Mouse (Mus musculus) monocyte, adult 2 months (primary cell): Measurements from ENCODE around the gene Mphosph6.

Experiments
- DNase-seq, 2 experiments: peaks; one replicate each; pipeline ENCODE4 v3.0.0; 2022; ENCODE audit warnings: low spot score in 2 of 2, low read depth in 1 of 2

Gene Mphosph6

DNA sequence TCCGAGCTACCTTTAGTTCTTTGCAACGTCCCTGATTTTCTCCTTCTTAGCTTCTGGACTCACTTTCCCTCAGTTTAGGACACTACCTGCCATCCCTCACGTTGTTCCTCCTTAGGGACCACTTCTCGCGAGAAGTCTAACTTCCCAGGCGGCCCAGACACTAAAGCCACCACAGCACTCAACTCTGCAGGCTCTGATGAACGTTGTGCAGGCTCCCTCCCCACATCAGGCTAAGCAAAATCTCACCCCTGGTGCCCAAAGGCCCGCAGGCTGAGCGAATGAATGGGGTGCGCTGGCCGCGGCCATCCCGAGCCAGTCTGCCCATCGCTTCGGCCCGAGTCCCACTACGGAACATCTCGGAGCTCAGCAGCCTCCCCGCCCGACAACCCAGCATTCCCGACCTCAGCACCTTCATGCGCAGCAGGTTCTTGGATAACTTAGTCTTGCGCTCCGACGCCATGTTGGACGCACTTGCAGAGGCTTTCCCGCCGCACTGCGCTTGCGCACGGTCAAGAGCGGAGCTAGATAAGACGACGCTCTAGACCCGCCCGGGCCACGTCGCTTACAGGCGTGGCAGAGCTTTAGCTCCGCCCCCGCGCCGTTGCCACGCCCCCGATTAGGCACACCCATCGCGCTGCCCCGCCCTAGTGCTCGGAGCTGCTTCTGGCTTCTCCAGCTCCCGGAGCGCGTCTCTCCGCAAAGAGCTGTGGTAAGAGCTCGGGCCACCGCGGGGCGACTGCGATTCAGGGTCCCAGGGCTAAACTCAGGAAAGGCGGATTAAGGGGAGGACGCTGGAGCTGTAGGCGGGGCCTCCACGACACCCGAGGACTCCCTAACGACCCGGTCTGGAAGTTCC lies at the start of gene Mphosph6:
TSS of gene Mphosph6 (minus strand) at position 501 of the 856 bp plus-strand sequence.
- peak; percentile 72 to 88 for DNase-seq

DNA sequence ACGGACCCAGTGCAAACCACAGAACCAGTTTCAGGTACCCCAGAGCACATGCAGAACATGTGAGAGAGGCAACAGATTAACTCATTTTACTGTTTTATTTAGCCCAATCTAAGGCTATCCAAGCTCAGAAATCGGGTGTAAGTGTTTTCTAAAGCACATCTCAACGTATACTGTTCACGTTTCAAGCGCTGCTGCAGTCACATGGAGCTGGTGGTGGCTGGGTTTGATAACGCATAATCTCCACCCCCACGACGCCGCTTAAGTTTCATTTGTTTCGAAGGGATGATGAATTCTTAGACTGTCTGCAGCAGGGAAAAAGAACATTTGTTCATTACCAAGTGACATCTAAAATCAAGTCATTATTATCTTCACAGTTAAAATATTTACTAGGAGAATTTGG lies 48.7 kb upstream of the Mphosph6 start:
- no peak for DNase-seq

GRCm38 (mm10) chr8:117847865-117848264 lies 46.1 kb upstream of the Mphosph6 start:
- DNase-seq, result no peak

- no peak for DNase-seq
These were observed 42.0 kb upstream of the Mphosph6 start for GRCm38 (mm10) chr8:117843694-117844093.

GRCm38 (mm10) chr8:117813524-117813923 lies 11.8 kb upstream of the Mphosph6 start:
- no peak for DNase-seq

GRCm38 (mm10) chr8:117810676-117811075 lies 8.9 kb upstream of the Mphosph6 start:
- DNase-seq, result no peak

DNA sequence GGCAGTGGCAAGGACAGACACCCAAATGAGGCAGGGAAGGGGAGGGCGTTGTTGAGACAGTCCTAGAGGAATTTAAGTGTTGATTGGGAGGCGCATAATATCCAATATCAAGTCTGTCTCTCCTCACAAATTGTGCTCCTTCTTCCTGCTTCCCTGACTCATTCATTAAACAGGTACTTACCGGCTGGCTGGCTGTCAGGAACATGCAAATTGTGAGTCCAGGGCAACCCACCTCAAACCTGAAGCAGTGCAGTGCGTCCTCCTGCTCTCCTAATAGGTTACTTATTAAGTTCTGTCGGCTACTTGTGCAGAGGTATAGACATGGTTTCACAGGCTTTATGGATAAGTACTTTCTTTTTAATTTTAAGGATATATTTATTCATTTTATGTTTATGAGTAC lies 3.7 kb upstream of the Mphosph6 start:
- DNase-seq, result no peak

DNA sequence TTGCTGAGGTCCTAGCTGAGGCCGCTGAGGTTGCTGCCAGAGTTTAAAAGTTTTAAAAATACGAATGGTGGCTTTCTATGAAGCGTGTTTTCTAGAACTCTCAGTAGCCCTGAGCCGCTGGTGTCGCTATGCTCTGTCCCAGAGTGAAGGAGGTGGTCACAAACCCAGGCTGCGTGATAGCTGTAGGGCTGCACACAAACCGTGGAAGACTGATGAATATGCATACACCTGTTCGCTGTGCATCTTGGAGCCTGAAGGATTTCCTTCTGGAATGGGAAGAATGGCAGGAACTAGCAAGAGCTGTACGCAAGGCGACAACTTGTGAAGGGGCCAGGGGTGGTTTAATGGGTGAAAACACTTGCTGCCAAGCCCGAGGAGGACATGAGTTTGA lies 551 bp upstream of the Mphosph6 start:
- no peak for DNase-seq

DNA sequence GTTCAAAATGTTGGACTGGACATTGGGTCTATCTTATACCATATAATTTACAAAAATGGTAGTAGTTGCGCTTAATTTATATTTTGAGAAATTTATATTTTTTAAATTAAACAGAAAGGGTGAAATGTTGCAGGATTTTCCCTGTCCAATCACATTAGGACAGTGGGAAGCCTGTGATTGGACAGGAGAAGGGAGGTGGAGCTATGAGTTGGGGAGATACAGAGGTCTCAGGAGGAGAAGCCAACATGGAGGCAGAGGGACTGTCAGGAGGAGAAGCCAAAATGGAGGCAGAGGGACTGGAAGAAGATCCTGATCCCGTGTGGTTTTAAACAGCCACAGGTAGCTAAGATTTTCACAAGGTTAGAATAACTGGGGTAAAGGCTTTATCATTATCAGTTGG lies 3.7 kb downstream of the Mphosph6 start:
- DNase-seq, result no peak

- no peak for DNase-seq
These were observed 5.3 kb downstream of the Mphosph6 start for GRCm38 (mm10) chr8:117796464-117796863.

DNA sequence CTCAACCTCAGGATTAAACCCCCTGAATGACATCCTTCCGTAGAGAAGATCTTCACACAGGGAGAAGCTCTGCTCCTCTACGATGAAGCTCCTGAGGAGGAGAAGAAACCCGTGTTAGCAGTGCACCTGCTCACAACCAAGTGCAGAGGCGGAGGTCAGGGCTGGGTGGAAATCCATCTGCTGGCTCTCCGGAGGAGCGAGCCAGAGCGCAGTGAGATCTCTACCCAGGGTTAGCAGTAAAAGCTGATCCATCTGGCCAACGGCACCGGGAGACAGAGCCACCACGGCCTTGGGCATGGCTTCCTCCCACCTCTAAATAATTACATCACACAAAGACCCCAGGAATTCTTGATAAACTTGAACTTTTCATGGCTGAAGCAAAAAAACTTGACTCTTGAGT lies 7.2 kb downstream of the Mphosph6 start:
- no peak for DNase-seq

DNA sequence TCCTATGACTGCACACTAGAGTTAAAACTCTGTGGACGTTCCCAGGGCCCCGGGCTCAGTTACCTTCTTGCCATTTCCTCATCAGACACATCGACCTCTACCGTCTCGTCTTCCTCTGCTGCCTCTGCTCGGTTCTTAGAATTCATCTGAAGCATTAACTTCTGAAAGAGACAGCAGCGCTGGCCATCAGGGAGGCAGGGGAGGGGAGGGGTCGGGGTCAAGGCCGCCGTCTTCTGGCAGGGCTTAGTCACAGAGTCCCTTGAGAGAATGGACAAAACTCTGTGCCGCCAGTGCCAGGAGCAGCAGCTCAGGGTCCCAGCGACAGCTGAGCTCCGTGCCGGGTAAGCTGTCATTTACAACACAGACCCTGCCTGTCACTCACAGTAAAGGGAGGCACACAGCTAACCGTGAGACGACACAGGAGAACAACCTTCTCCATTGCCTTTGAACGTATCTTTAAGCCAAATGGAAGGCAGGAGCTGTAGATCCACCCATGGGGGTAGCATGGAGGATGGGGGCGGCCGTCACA lies 9.1 kb downstream of the Mphosph6 start:
- no peak for DNase-seq

GRCm38 (mm10) chr8:117786428-117786827 lies 15.3 kb downstream of the Mphosph6 start:
- no peak for DNase-seq

GRCm38 (mm10) chr8:117783021-117783420 lies 18.7 kb downstream of the Mphosph6 start:
- no peak for DNase-seq

- DNase-seq, result no peak
These were observed 20.2 kb downstream of the Mphosph6 start for GRCm38 (mm10) chr8:117781375-117782129.

GRCm38 (mm10) chr8:117779344-117779743 lies 22.4 kb downstream of the Mphosph6 start:
- DNase-seq, result no peak

GRCm38 (mm10) chr8:117778531-117779322 lies 23.0 kb downstream of the Mphosph6 start:
- no peak for DNase-seq

GRCm38 (mm10) chr8:117776075-117776474 lies 25.7 kb downstream of the Mphosph6 start:
- no peak for DNase-seq

DNA sequence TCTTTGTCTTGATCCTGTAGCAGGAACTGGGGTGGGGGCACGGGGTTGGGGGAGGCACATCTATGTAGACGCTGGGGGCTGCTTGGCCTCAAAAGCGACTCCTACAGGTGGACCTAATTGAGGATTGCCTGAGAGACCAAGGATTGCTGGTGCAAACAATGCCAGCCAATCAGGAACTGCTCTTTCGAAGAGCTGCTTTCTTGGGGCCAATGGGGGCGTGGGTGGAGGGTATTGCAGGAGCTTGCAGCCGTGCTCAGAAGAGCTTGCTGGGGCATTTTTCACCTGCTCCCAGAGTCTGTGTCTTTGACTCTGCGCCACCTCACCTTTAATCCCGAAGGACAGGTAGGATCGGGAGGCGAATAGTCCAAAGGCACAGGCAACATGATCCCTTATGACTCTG lies 26.1 kb downstream of the Mphosph6 start:
- no peak for DNase-seq

DNA sequence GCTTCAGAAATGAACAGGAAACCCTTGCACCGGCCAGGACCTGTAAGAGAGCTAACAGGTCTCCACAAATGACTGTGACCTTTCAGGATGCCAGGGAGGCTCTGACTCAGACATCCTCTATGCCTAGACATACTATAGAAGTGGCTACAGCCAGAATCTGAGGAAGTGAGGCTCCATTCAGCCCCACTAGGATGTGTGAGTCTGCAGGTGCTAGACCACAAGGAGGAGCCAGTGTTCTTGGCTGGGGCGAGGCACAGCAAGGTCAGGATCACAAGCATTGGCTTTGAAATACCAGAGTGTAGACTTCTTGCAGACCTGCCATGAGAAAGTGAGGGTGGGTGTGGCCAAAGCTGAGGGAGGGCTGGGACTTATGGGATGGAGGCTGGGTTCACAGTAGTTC lies 29.1 kb downstream of the Mphosph6 start:
- no peak for DNase-seq

GRCm38 (mm10) chr8:117772126-117772525 lies 29.6 kb downstream of the Mphosph6 start:
- DNase-seq, result no peak
